Mouse (Mus musculus): ENCODE data around the gene Sqstm1. TPM values are rescaled to one million over a fixed set of nuclear protein-coding genes. Genes with fewer than 3 reads are reported as not detected.
A peak's percentile ranks its signal among the peaks of the same experiment; 100 is the strongest.

The Sqstm1 gene
- polyA plus RNA-seq (2015; fragmentation: Nextera tagmentation; extraction: Ambion mirVana): 271 and 280 TPM in 2 replicates

GRCm38 (mm10) chr11:50210505-50211151 is at the start of gene Sqstm1, which contains the start of gene Mgat4b:
Sqstm1 (minus strand) TSS chr11:50210827.
Mgat4b (plus strand) TSS chr11:50210890.
- H3K4me1 ChIP-seq (replicated peaks): peaks cover 36% of the 10 kb centered on the region
- no peaks in the 10 kb centered on the region for H3K27me3 ChIP-seq
- H3K9me3 ChIP-seq: no peaks in the 10 kb centered on the region
- peak; percentile 91 for ATAC-seq
- WGBS: under 1% methylated on average over 46 of the region's 48 CpGs
- H3K36me3 ChIP-seq: peaks cover 25% of the 10 kb centered on the region
- peak within 1 kb of the TSS; percentile 91 for H3K4me3 ChIP-seq (replicated peaks)
- H3K4me2 ChIP-seq (replicated peaks): peak within 1 kb of the TSS; percentile 64
- peak within 1 kb of the TSS; percentile 97 for H3K9ac ChIP-seq (replicated peaks)
- peak within 1 kb of the TSS; percentile 98 for H3K27ac ChIP-seq

- 0 out of 2 replicates have a peak, but pooled peaks have one; percentile 27 for ATAC-seq
- Histone ChIP-seq H3K4me3 (replicated peaks) (no peak overlapping the region), H3K4me1 (replicated peaks) (no peaks in the 10 kb centered on the region), H3K4me2 (replicated peaks) (no peak overlapping the region), H3K9me3 (no peaks in the 10 kb centered on the region), H3K27ac (no peak overlapping the region), H3K9ac (replicated peaks) (no peak overlapping the region), H3K27me3 (no peaks in the 10 kb centered on the region), H3K36me3 (peaks cover 75% of the 10 kb centered on the region)
- 86% methylated on average over 7 of the region's 7 CpGs for WGBS
These were observed 47.7 kb upstream of the Sqstm1 start for GRCm38 (mm10) chr11:50258310-50258709.

GRCm38 (mm10) chr11:50256615-50257014 is 46.0 kb upstream of the Sqstm1 start:
- Histone ChIP-seq H3K9me3 (no peaks in the 10 kb centered on the region), H3K4me3 (replicated peaks) (no peak overlapping the region), H3K4me2 (replicated peaks) (no peak overlapping the region), H3K4me1 (replicated peaks) (0 out of 2 replicates have a peak, but pooled peaks cover 3% of the 10 kb centered on the region), H3K9ac (replicated peaks) (no peak overlapping the region), H3K27me3 (no peaks in the 10 kb centered on the region), H3K36me3 (peaks cover 58% of the 10 kb centered on the region), H3K27ac (no peak overlapping the region)
- WGBS: 93% methylated on average over 7 of the region's 7 CpGs
- ATAC-seq: no peak

GRCm38 (mm10) chr11:50254010-50254580 is 43.5 kb upstream of the Sqstm1 start:
- Histone ChIP-seq H3K27ac (no peak overlapping the region), H3K4me3 (replicated peaks) (no peak overlapping the region), H3K36me3 (peaks cover 33% of the 10 kb centered on the region), H3K27me3 (no peaks in the 10 kb centered on the region), H3K4me2 (replicated peaks) (no peak overlapping the region), H3K9ac (replicated peaks) (no peak overlapping the region), H3K9me3 (no peaks in the 10 kb centered on the region), H3K4me1 (replicated peaks) (0 out of 2 replicates have a peak, but pooled peaks cover 3% of the 10 kb centered on the region)
- no peak for ATAC-seq
- WGBS: 85% methylated on average over 12 of the region's 12 CpGs

- 63% methylated on average over 1 of the region's 1 CpGs for WGBS
- Histone ChIP-seq H3K4me1 (replicated peaks) (0 out of 2 replicates have a peak, but pooled peaks cover 3% of the 10 kb centered on the region), H3K4me3 (replicated peaks) (no peak overlapping the region), H3K27me3 (no peaks in the 10 kb centered on the region), H3K36me3 (peaks cover 26% of the 10 kb centered on the region), H3K27ac (no peak overlapping the region), H3K4me2 (replicated peaks) (no peak overlapping the region), H3K9ac (replicated peaks) (no peak overlapping the region), H3K9me3 (no peaks in the 10 kb centered on the region)
- ATAC-seq: no peak
These were observed 42.8 kb upstream of the Sqstm1 start for GRCm38 (mm10) chr11:50253393-50253792.

- 82% methylated on average over 11 of the region's 11 CpGs for WGBS
- Histone ChIP-seq H3K27me3 (no peaks in the 10 kb centered on the region), H3K9ac (replicated peaks) (no peak overlapping the region), H3K36me3 (peaks cover 20% of the 10 kb centered on the region), H3K4me2 (replicated peaks) (no peak overlapping the region), H3K27ac (no peak overlapping the region), H3K4me3 (replicated peaks) (no peak overlapping the region), H3K9me3 (no peaks in the 10 kb centered on the region), H3K4me1 (replicated peaks) (0 out of 2 replicates have a peak, but pooled peaks cover 3% of the 10 kb centered on the region)
- ATAC-seq: no peak
These were observed 42.1 kb upstream of the Sqstm1 start for GRCm38 (mm10) chr11:50252684-50253265.

GRCm38 (mm10) chr11:50252166-50252565 is 41.5 kb upstream of the Sqstm1 start:
- no peak overlapping the region for H3K27ac ChIP-seq
- no peak overlapping the region for H3K9ac ChIP-seq (replicated peaks)
- H3K4me1 ChIP-seq (replicated peaks): 0 out of 2 replicates have a peak, but pooled peaks cover 3% of the 10 kb centered on the region
- H3K9me3 ChIP-seq: no peaks in the 10 kb centered on the region
- WGBS: 70% methylated on average over 3 of the region's 3 CpGs
- no peak overlapping the region for H3K4me2 ChIP-seq (replicated peaks)
- no peaks in the 10 kb centered on the region for H3K27me3 ChIP-seq
- peaks cover 14% of the 10 kb centered on the region for H3K36me3 ChIP-seq
- no peak overlapping the region for H3K4me3 ChIP-seq (replicated peaks)
- no peak for ATAC-seq

- ATAC-seq: no peak
- Histone ChIP-seq H3K9me3 (no peaks in the 10 kb centered on the region), H3K9ac (replicated peaks) (no peak overlapping the region), H3K36me3 (no peaks in the 10 kb centered on the region), H3K4me2 (replicated peaks) (no peak overlapping the region), H3K27ac (no peak overlapping the region), H3K4me3 (replicated peaks) (no peak overlapping the region), H3K27me3 (no peaks in the 10 kb centered on the region), H3K4me1 (replicated peaks) (0 out of 2 replicates have a peak, but pooled peaks cover 3% of the 10 kb centered on the region)
- 86% methylated on average over 7 of the region's 7 CpGs for WGBS
These were observed 38.0 kb upstream of the Sqstm1 start for GRCm38 (mm10) chr11:50248473-50249171.

GRCm38 (mm10) chr11:50245269-50245668 is 34.6 kb upstream of the Sqstm1 start:
- Histone ChIP-seq H3K27me3 (no peaks in the 10 kb centered on the region), H3K36me3 (no peaks in the 10 kb centered on the region), H3K4me2 (replicated peaks) (no peak overlapping the region), H3K27ac (no peak overlapping the region), H3K4me1 (replicated peaks) (no peaks in the 10 kb centered on the region), H3K4me3 (replicated peaks) (no peak overlapping the region), H3K9ac (replicated peaks) (no peak overlapping the region), H3K9me3 (no peaks in the 10 kb centered on the region)
- no peak for ATAC-seq
- 77% methylated on average over 5 of the region's 5 CpGs for WGBS

GRCm38 (mm10) chr11:50243926-50244325 is 33.3 kb upstream of the Sqstm1 start:
- Histone ChIP-seq H3K9me3 (no peaks in the 10 kb centered on the region), H3K4me3 (replicated peaks) (no peak overlapping the region), H3K36me3 (no peaks in the 10 kb centered on the region), H3K27me3 (0 out of 2 replicates have a peak, but pooled peaks cover 6% of the 10 kb centered on the region), H3K4me1 (replicated peaks) (no peaks in the 10 kb centered on the region), H3K27ac (no peak overlapping the region), H3K9ac (replicated peaks) (no peak overlapping the region), H3K4me2 (replicated peaks) (no peak overlapping the region)
- WGBS: 77% methylated on average over 6 of the region's 6 CpGs
- ATAC-seq: no peak

GRCm38 (mm10) chr11:50240235-50240911 is 29.7 kb upstream of the Sqstm1 start:
- ATAC-seq: no peak
- Histone ChIP-seq H3K36me3 (no peaks in the 10 kb centered on the region), H3K27ac (no peak overlapping the region), H3K9ac (replicated peaks) (no peak overlapping the region), H3K4me2 (replicated peaks) (no peak overlapping the region), H3K9me3 (no peaks in the 10 kb centered on the region), H3K4me1 (replicated peaks) (peaks cover 20% of the 10 kb centered on the region), H3K27me3 (peaks cover 34% of the 10 kb centered on the region), H3K4me3 (replicated peaks) (no peak overlapping the region)
- WGBS: 94% methylated on average over 7 of the region's 7 CpGs
